In the genomic region with DNA sequence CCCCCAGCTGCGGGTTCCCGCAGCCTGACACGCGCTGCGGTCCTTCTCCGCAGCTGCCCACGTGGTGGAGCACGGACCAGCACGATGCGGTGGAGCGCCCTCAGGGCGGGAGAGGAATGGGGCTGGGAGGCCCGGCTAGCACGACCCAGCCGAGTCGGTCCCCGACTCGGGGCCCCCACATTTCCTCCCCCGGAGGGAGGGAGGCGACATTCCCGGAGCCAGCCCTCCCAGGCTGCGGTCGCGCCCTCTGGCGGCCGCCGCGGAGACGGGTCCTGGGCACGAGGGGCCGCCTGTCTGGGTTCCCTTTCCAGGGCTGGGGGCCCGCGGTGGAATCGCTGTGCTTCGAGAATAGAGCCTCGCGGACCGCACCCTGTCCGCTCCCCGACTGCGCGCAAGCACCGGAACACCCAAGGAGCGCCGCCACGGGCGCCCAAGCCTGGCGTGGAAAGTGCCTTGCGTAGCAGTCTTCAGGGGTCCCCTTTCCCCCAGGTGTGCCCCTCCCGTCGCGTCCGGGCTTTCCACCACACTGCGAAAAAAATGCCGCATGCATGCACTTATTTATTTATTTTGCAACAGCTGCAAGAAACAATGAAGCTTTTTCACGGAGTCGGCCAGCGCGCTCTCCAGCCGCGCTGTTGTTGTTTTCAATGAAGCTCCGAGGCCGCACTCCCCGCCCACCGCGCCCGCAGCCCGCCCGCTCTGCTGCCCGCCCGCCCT, we compare ENCODE assay signal across 8 mouse cellular contexts. TPM values are rescaled to one million over a fixed set of nuclear protein-coding genes. Genes with fewer than 3 reads are reported as not detected.
DNase-seq lines count a peak whose midpoint lies in the region; ATAC-seq lines count a peak whose summit lies in the region.

No protein-coding gene starts in this region.

- peak; percentile 51 for ATAC-seq in megakaryocyte, adult 5-6 weeks (ENCODE audit: poor library complexity, severe bottlenecking)

- peak; percentile 87 to 88 for DNase-seq in adrenal gland, adult 18-20 months (ENCODE audit: low spot score in 2 of 2)
- peak; percentile 82 for DNase-seq in embryo, embryonic 10 days (ENCODE audit: low spot score)
- peak; percentile 87 for DNase-seq in gastrocnemius, postnatal 10 days
- DNase-seq in induced T-regulatory cell, adult 2 months (ENCODE audit: low read depth) = peak; percentile 65
- DNase-seq in left cerebral cortex, adult 8-10 months (ENCODE audit: low spot score in 2 of 2) = peak; percentile 64 to 79
- peak; percentile 78 to 84 for DNase-seq in right cerebral cortex, adult 2 months (ENCODE audit: low spot score in 2 of 2)
- peak; percentile 86 for DNase-seq in urinary bladder, adult 2 months (ENCODE audit: low spot score)

RNA-seq across cellular contexts. Expression of a gene that starts 1.7 kb away (rescaled TPM):
- total RNA-seq in adrenal gland, adult 18-20 months (2021) = 100 to 1,000 TPM in 1 of 2 experiments, 10 to 100 TPM in 1; 56.6 to 128 TPM
- total RNA-seq in gastrocnemius, postnatal 10 days (2021) = 10 to 100 TPM; 16.6 to 24.7 TPM
- total RNA-seq in left cerebral cortex, adult 8-10 months (2022) = 10 to 100 TPM; 43.3 to 49.3 (median 44.0) TPM
- total RNA-seq in megakaryocyte, adult 5-6 weeks (2015) = 18.2 and 18.8 TPM in 2 replicates
- 12.9 and 17.9 TPM in 2 replicates for total RNA-seq in megakaryocyte, adult 5-6 weeks (2017)
- 20.1 and 25.4 TPM in 2 replicates for polyA plus RNA-seq in urinary bladder, adult 2 months (2012; rRNA removed)

Comparison
In these comparisons a context has a peak if more than half of its experiments do, and no peak if none do; other contexts are left out.
1. Peak in every context shown above with its lines: DNase-seq and ATAC-seq.